Mouse (Mus musculus): ENCODE data around the gene Gpd1.

Gpd1 gene

DNA sequence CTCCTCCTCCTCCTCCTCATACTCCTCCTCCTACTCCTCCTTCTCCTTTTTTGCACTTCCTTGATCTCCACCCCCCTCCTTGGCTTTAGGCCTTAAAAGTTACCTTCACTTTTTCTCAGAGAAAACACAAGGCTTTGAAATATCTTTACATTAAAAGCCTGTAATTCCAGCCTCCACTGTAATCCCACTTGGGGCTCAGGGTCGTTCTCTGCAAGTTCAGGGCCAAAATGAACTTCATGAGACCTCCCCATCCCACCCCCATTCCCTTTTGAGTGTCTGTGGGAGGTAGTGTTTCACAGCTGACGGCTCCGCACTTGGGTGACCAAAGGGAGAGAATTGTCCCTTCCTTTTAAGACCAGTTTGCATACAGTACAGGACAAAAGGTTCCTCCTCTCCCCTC lies 55.6 kb downstream of the Gpd1 start:
- no peak for DNase-seq
